Mouse (Mus musculus) granulocyte monocyte progenitor cell, adult 5-6 weeks (primary cell): ENCODE data around the gene Cth. TPM values are rescaled to one million over a fixed set of nuclear protein-coding genes. Genes with fewer than 3 reads are reported as not detected.
"Not testable (repeated sequence)": the region's sequence is repeated elsewhere in the genome, so short reads cannot be mapped to it uniquely, and the experiment has no call there.

Experiments
- ATAC-seq: replicated peaks from 2 replicates; pipeline ENCODE4 v1.8.0; 2016; ENCODE audit warnings: mild to moderate bottlenecking, moderate TSS enrichment, inconsistent platforms; ENCODE audit not compliant: poor library complexity, severe bottlenecking
- total RNA-seq, 2 experiments: library from RNA; stranded (forward) in 1 of 2; stranded (reverse) in 1 of 2; fragments of 200-712, 200-1000 nt in 1 of 2; fragments of >200 nt in 1 of 2; fragmentation: Nextera tagmentation in 1 of 2; gene quantifications; 2 replicates each; pipeline ENCODE4 v1.2.3; 2014 to 2017

Cth gene
- total RNA-seq (2014; fragmentation: Nextera tagmentation) (3.5 TPM in 1 of 2 replicates, not detected in the other), total RNA-seq (2017) (0.43 TPM in 1 of 2 replicates, not detected in the other)

DNA sequence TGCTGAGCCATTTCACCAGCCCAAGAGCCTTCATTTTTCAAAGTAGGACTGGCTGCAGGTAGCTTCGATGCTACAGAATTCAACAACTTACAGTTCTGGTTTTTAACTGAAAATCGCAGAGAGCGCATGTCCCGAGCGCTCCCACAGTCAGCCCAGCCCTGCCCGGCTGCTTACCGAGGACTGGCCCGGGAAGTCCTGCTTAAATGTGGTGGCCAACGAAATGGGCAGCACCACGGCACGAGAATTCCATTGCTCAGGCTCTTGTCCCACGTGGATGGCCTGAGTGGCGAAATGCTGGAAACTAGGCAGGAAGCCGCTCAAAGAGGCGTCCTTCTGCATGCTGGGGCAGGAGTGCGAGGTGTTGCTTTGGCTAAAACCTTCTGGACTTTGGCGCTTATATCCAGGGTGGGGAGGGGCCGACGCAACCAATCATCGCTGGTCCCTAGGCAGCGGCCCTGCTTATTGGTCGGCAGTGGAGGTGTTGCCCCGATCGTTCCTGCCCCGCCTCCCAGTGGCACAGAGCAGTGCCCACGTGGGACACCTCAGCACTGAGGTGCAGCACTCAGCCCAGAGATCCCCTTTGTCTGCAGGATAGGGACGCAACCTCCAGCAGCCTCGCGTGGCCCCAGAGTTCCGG lies at the start of gene Cth:
Cth (minus strand) TSS at position 386 of the 637 bp plus-strand sequence.
- peak; percentile 95 for ATAC-seq

DNA sequence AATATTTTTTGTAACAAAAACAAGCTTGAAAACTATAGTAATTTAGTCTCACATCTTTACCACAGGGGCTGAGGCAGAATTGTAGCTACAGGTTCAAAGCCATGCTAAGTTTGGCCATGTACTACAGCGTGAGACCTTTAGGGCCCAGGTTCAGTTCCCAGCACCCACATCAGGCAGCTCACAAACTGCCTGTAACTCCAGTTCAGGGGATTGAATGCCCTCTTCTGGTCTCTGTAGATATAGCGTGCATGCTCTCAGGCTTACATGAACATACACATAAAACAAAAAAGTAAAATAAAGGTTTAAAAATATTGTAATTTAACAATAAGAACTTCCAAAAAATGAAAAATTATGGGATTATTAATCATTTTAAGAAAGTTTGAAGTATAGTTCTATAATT lies 48.4 kb upstream of the Cth start:
- no peak for ATAC-seq

DNA sequence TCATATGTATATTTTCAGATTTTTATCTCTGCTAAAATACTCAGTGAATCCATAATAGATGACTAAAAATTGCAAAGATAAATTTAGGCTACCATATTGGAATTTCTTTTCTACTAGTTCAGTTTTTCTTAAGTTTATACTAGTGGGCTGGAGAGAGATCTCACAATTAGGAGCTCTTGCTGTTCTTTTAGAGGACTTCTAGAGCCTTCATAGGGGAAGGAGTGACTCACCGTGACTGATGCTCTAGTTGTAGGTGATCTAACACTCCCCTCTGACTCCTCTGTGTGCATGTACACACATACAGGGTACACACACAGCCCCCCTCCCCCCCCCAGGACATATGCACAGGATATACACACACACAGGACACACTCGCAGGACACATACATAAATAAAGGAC lies 46.3 kb upstream of the Cth start:
- no peak for ATAC-seq

DNA sequence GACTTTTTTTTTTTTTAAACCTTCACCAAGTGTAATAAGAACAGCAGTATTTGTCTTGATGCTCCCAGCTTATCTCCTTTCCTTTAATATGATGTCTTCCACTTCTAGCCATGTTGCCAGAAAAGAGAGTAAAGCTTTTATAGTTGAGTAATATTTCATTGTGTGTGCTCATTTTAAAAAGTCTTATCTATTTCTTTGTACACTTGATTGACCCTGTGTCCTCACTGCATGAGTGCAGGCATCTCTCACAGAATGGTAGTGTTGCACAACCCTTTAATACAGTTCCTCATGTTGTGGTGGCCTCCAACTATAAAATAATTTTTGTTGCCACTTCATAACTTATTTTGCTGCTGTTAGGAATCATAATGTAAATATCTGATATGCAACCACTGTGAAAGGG lies 32.4 kb upstream of the Cth start:
- ATAC-seq = peak; percentile 80

DNA sequence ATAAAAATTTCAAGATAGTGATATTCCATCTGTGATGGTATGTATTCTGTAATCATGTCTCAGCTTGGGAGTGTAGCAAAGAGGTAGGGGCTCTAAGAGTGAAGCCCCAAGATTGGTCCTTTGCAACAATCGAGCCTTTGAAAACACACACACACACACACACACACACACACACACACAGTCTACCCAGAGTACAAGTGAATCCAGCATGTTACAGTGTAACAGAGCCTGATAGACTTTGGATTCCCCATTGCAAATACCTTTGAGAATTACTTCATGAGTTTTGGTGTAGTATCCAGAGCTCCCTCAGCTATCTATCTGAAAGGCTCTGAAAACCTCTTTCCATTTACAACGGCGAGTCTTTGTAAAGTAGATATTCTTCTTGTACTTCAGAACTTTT lies 31.3 kb upstream of the Cth start:
- no peak for ATAC-seq

DNA sequence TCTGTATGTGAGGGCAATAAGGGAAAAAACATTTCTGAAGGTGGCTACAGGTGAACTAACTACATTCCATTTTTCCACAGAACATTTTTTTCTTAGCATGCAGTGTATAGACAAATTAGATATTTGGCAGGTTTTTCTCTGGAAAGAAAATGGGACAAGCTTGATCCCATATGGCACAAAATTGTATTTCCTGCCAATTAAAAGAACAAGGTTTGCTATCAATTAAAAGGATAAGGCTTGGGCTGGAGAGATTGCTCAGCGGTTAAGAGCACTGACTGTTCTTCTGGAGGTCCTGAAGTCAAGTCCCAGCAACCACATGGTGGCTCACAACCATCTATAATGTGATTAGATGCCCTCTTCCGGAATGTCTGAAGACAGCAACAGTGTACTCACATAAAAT lies 30.6 kb upstream of the Cth start:
- no peak for ATAC-seq

DNA sequence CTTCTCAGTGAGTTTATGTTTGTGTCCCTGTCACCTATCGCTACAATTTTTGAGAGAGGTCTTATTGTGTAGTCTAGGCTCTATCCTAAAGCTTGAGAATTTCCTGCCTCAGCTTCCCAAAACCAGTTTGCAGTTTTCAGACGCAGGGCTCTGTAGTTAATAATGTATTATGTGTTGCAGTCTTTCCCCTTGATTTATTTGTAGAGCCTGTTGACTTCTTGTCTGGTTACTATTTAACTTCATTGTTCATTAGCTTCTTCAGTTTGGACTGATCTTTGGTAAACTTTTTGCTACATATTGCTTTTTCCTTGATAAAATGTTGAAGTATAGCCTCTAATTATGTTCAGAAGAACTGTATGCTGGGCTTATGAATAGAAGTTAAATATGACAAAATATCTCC lies 27.8 kb upstream of the Cth start:
- ATAC-seq = no peak

DNA sequence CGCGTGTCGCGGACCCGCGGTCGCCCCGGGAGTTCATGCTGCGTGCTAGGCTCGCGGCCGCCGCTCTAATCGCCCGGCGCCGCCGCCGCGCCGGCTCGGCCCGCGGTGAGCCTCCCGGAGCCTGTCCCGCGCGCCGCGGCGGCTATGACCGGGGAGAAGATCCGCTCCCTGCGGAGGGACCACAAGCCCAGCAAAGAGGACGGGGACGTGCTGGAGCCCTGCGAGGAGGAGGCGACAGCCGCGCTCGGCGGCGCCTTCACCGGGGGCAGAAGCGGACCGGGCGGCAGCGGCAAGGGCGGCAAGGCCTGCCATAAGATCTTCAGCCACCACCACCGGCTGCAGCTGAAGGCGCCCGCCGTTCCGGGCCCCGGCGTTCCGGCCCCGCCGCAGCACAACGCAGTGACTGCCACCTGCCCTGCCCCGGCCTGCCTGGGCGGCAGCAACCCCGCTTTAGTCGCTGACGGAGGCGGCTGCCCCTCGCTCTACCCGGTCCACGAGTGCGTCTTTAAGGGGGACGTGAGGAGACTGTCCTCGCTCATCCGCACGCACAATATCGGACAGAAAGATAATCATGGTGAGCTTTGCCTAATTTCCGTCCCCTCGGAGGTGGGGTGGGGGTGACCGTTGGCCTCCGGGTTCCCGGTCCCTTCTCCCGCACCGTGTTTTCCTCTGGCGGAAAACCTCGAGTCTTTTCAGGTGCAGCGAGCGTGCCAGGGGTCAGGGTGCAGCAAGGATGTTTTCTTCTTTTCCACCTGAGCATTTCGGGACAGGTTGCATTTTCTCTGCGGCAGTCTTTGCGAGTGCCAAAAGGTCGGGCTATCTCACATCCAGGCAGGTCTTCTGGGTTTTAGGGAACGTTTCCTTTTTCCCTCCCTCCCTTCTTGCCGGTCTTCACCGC lies 22.8 kb upstream of the Cth start:
- peak; percentile 22 for ATAC-seq

DNA sequence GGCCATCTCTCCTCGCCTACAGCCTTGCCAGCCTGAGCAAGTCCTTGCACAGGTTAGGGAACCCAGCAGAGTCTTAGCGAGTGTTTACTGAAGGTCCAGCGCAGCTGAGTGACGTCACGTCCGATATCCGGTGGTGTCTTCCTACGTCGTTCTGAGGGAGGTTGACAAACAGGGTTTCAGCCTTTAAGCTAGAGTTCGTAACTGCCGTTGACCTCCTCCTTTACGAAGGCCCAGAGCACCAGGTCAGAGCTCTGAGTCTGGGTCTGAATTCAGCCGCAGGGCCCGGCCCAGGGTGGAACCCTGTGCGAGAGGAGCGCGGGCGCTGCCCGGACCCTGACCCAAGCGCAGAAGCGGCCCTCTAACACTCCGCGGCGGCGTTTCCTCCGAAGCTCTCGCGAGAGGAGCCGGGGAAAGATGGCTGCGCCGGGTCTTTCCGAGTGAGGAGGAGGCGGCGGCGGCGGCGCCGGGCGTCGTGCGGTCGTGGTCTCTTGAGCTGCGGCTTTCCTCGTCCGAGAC lies 22.0 kb upstream of the Cth start, which contains the start of gene Ankrd13c:
Ankrd13c (plus strand) TSS at position 397 of the 516 bp plus-strand sequence.
- peak; percentile 88 for ATAC-seq

DNA sequence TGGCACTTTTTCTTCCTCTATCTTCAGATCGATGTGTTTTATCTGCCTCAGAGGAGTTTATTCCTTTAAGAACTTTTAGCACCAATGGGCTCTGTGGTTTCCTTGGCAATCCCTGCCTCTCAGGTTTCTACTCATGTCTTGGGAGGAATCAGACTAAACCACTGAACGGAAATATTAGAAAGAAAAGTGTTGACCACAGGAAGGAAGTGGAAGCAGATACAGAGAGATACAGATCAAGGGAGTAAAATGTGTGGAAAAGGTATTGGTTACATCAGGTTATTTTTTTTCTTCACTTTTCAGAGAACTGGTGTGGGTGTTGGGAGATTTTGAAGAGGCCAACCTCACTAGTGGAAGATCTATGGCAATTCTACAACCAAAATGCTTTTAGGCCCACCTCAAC lies 13.7 kb upstream of the Cth start:
- ATAC-seq = peak; percentile 92

DNA sequence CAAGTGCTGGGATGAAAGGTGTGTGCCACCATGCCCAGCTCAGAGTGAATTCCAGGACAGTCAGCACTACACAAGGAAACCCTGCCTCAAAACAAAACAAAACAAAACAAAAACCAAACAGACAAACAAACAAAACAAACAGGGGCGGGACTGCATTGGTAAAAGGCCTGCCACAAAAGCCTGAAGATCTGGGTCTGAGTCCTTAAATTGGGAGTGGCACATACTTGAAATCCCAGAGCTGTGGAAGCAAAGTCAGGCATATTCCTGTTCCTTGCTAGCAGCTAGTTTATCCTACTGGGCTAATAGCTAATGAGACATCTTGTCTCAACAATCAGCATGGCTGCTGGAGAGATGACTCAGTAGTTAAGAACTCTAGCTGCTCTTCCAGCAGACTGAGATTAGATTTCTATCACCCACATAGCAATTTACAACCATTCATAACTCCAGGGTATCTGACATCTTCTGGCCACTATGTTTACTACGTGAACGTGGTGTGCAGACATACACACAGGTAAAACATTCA lies 9.5 kb upstream of the Cth start:
- no peak for ATAC-seq

DNA sequence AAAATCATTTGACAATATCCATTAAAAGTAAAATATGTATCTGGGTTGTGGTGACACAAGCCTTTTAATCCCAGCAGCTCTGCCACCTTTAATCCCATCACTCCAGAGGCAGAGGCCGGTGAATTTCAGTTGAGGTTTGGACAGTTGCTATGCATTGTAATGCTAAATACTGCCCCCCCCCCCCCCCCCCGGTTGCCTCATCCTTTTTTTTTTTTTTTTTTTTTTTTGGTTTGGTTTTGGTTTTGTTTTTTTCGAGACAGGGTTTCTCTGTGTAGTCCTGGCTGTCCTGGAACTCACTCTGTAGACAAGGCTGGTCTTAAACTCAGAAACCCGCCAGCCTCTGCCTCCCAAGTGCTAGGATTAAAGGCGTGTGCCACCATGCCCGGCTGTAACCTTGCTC lies 8.3 kb upstream of the Cth start:
- not testable (repeated sequence) for ATAC-seq

DNA sequence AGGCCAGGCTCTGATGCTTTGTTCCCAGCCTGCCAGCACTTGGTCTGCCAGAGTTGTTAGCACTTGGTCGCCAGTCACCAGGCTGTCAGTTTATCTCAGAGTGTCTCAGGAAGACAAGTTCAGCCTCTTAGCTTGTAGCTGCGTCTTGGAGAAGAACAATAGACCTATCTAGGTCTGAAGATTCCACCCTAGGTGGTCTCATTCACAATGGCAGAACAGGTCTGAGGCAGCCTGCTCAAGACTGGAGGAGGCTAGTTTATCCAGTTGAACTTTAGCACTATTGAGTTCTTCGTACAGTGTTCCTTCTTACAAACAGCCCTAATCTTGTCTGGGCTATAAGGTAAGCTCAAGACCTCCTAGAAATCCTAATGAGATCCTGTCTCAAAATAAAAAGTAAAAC lies 7.2 kb upstream of the Cth start:
- no peak for ATAC-seq

DNA sequence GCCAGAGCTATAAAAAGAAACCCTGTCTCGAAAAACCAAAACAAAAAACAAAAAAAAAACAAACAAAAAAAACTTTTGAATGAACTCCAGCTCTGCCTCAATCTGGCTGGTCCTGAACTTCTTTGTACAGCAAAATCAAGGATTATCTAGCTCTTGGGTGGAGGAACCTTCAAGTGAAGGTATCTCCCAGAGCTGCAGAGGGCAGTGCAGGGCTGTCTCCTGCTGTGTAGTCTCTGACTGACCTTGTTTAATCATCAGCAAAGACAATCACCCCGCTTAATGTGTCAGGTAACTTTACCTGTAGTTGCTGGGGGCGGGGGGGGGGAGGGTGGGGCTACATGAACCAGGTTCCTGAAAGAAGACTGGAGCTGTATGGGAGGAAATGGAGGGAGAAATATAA lies 6.7 kb upstream of the Cth start:
- ATAC-seq = 0 out of 2 replicates have a peak, but pooled peaks have one; percentile 24

DNA sequence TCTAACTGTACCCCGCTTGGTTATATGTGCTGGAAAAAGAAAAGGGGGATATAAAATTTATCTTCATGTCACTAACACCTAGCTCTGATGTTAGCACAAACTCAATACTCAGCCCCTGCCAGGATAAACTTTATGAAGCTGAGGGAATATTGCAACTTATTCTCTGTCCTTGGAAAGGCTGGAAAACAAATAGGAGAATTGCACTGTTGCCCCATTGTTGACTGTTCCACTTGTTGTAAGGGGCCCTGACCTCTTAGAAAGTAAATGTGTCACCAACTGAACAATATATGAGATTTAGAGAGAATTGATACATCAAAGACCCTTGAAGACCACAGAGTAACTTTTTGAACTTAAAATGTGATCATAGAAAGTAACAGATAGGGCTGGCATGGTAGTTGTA lies 4.5 kb upstream of the Cth start:
- ATAC-seq = no peak

DNA sequence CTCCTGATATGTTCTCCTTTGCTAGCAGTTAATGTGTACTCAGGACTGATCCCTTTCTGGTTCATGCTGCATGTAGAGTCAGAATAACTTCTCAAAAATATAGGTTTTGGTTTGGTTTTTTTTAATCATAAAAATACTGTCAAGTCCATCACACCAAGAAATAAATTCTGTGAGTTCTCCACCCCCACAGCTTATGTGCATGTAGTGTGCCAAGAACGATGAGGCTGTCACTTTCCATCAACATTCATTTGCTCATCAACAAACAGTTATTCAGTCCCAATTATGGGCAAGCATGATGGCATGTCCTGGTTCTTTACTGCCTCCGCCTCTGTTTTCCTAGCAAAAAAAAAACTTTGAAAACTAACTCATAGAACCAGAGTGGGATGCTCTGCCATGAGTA lies 3.9 kb upstream of the Cth start:
- ATAC-seq = no peak

DNA sequence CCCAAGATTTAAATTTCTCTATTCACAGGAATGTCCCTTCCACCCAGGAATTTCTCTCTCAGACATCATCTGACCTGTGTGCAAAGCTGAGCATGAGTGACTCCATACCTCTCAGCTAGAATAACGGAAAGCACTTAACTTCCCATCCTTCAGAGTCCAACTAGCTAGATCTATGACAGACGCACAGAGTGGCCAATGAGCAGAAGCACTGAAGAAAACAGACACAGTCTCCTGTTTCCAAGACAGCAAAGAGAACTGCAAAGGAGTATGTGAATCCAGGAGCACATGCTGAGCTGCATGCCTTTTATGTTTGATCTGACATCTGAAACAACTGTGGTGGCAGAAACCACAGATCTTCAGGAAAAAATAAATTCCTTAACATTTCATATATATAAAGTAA lies 1.9 kb upstream of the Cth start:
- ATAC-seq = no peak

DNA sequence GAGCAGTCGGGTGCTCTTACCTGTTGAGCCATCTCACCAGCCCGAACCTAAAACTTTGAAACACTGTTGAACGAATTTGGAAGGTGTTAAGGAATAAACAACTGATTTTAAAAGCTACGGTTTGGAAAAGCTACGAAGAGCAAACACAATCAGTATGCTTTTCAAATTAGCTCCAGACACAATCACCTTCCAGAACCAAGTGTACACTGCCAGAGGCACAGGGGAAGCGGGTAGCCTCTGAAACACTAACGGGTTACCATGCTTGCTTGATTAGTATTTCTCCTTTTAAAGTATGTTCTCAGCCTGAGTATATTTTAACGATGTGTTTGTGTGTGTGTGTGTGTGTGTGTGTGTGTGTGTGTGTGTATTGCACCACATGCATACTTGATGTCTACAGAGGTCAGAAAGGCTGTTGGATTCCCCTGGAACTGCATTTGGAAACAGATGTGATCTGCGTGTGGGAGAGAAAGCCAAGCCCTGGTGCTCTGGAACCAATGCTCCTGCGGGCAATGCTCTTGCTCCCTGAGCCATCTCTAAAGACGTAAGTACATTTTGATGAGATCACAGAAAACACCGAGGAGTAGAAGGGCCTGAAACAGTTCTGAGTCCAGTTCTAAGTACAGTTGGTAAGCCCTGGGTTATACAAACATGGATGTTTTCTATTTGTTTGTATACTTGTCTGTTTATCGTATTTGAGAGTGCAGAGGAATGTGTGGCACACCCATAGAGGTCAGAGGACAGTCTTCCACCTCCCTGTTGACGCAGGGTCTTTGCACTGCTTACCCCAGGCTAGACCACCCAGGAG lies 1.0 kb upstream of the Cth start:
- ATAC-seq = no peak

DNA sequence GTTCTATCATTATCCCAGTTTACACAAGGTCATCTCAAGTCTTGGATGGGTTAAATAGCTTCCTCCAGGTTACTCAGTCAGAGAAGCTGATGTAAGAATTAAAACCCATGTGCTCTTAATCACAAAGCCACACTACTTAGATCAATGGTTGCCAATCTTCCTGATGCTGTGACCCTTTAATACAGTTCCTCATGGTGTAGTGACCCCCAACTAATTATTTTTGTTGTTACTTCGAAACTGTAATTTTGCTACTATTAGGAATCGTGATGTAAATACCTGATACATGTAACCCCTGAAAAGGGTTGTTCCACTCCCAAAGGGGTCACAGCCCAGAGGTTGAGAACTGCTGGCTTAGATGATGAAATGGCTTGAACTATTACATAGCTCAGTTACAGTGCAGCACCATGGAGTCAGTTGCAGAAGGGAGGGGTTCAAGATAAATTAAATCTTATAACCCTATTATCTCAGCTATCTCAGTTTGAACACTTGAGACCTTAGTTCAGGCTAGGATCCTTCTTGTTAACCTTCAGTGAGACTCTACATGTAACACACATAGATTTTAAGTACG lies 1.5 kb downstream of the Cth start:
- ATAC-seq = no peak

DNA sequence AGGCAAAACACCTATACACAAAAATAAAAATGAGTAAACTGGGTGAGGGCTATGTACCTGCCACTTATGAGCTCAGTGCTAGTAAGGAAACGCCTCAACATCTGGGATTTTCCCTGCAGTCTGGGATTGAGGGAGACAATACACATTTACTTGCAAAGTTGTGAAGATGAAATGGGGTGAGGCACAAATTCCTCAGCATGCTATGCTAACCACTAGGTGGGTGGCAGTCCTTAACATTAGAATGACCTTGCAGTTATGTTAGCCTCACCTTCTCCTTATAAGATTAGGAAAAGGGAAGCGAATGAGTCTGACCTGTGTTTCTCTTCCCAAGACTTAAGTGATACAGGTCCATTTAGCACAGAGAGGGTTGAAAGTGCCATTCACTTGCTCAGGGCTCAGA lies 3.5 kb downstream of the Cth start:
- ATAC-seq = no peak
